Mouse (Mus musculus): ENCODE data around the gene A630010A05Rik. TPM values are rescaled to one million over a fixed set of nuclear protein-coding genes. Genes with fewer than 3 reads are reported as not detected.
"Not testable (repeated sequence)": the region's sequence is repeated elsewhere in the genome, so short reads cannot be mapped to it uniquely, and the experiment has no call there.

The A630010A05Rik gene
- total RNA-seq (2021) = not detected
- long read RNA-seq, experiment 1 = 0 reads
- long read RNA-seq, experiment 2 = 0 reads

DNA sequence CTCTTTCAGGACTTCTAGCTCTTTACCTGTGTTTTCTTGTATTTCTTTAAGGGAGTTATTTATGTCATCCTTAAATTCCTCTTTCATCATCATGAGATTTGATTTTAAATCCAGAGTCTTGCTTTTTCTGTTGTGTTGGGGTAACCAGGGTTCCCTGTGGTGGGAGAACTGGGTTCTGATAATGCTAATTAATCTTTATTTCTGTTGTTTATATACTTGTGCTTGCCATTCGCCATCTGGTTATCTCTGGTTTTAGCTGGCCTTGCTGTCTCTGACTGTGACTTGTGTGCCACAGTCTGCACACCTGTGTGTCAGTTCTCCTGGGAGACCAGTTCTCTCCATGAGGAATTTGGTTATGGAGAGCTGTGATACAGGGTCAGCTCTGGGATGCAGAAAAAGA lies at the start of gene A630010A05Rik:
Gene A630010A05Rik, plus strand, starts transcription at position 301 of the 400 bp plus-strand sequence.
- DNase-seq = no peak

DNA sequence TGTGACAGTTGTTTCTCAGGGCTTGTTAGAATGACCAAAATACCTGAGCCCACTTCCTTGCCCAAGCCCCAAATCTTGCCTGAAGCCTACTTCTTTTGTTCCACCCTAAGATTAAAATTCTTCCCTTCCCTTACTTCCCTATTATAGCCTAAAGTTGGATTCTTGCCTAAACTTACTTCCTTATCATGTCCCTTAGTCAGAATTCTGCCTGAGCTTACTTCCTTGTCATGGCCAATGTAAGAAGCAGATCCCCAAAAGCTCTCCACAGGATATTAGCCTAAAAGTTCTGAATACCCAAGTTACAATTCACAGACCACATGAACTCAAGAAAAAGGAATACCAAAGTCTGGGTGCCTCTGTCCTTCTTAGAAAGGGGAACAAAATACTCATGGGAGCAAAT lies 26.4 kb upstream of the A630010A05Rik start:
- DNase-seq = no peak

DNA sequence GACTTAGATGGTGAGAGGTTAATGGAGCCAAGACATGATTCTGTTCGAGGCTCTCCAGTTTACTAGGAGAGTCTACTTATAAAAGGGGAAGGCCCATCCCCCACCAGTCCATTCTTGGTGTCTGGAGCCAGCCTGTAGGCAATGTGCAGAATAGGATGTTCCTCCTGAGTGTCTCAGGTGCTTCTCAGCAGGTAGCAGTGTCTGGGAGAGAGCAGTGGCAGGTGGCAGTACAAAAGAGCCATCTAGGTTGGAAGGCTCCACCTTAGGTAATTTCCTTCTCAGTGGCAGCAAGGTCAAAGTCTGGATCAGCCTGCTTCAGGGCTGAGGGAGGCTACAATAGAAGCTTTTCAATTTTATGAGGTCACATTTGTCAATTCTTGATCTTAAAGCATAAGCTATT lies 4.9 kb upstream of the A630010A05Rik start:
- DNase-seq = not testable (repeated sequence)

Other genes starting within 250 kb of the A630010A05Rik start
- 10 to 100 TPM; 61.1 to 62.4 TPM for gene Fopnl, start 244.9 kb upstream of the A630010A05Rik start, total RNA-seq (2021)
- 10 to 100 TPM; 18.8 to 21.8 TPM for gene Abcc1, start 200.8 kb upstream of the A630010A05Rik start, total RNA-seq (2021)